Mouse (Mus musculus) sigmoid colon, adult 10 weeks (tissue): Measurements from ENCODE around the gene Vmn2r95. TPM values are rescaled to one million over a fixed set of nuclear protein-coding genes. Genes with fewer than 3 reads are reported as not detected.

ENCODE experiments used
- polyA plus RNA-seq: library from polyadenylated mRNA; stranded (reverse); fragments of 350-450 nt; fragmentation: Illumina TruSeq; extraction: RNeasy Lipid Tissue Mini Kit (QIAGEN cat#74804); gene quantifications from one replicate; pipeline ENCODE4 v1.2.3, GENCODE M21; 2014; ENCODE audit warnings: low read depth, low replicate concordance

The Vmn2r95 gene
- polyA plus RNA-seq = not detected

DNA sequence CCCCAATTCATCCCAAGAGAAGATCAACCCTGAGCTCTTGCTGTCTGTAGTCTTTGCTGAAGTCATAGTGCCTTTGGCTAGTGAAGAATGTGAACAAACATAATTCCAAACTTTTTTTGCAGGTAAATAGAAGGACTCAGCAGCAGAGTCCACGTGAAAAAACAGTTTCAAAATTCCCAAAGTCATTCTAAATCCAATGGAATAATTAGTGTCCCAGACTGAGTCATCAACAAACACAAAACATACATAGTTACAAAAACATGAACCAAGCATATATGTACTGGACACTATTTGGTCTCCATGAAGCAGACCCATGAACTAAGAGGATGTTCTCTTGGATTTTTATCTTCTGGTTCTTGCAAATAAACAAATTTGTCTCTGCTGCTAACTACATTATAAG is at the start of gene Vmn2r95:
TSS of gene Vmn2r95 (plus strand) at position 301 of the 400 bp plus-strand sequence.

Other genes with a start within 250 kb of the Vmn2r95 start
- not detected for gene Vmn2r94, start 146.3 kb upstream of the Vmn2r95 start, polyA plus RNA-seq
- not detected for gene Vmn2r93, start 126.0 kb upstream of the Vmn2r95 start, polyA plus RNA-seq
- gene Vmn2r96, start 149.1 kb downstream of the Vmn2r95 start, polyA plus RNA-seq = 0.22 TPM